In the genomic region with DNA sequence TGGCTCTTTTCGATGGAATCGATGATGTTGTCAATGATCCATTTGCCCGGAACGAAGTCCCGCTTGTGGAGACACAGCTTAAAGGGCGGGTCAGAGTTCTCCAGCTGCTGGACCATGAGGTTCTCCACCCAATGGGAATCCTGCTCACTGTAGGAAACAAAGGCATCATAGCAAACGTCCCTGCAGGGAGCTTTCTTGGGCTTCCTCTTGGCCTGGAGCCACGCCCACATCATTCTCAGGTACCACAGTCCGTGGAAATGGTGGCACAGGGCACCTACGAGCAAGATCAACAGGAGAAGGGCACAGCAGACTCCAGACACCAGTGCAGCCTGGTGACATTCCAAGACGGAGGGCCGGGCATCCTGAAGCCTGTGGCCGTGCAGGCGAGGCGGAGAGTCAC, we compare ENCODE assay signal across 19 mouse cellular contexts.
"Had no signal": no experiment of that assay in that cellular context is flagged by ENCODE, and none has a peak within 500 bp of the region (broad histone marks: within the 10 kb centered on the region; RNA-seq: fewer than 3 reads in every experiment).

No protein-coding gene starts in this region.

- H3K27me3 ChIP-seq: intestine, embryonic 15.5 days; limb, embryonic 13.5 days; neural tube, embryonic 12.5 days had no signal

- DNase-seq: kidney, adult 11 months; kidney, adult 8-10 months; kidney, postnatal 14 days; kidney, postnatal 4 days; layer of hippocampus, adult 9-11 months; liver; liver, embryonic 13.5 days; lung, embryonic 14.5 days; midbrain, embryonic 14.5 days; retina, postnatal 1 day; right cerebral cortex, postnatal 25 days; thymus, postnatal 25 days had no signal

- H3K4me1 ChIP-seq: limb, embryonic 13.5 days had no signal

- H3K9me3 ChIP-seq: intestine, embryonic 15.5 days; limb, embryonic 10.5 days; limb, embryonic 13.5 days; liver, embryonic 13.5 days; neural tube, embryonic 12.5 days; neural tube, embryonic 15.5 days had no signal

- H3K4me3 ChIP-seq: intestine, embryonic 15.5 days; layer of hippocampus, adult 2 months; limb, embryonic 10.5 days; limb, embryonic 13.5 days; liver, embryonic 13.5 days; neural tube, embryonic 12.5 days; neural tube, embryonic 15.5 days had no signal

- H3K36me3 ChIP-seq: intestine, embryonic 15.5 days; limb, embryonic 10.5 days; liver, embryonic 13.5 days; neural tube, embryonic 12.5 days; neural tube, embryonic 15.5 days had no signal

- ATAC-seq: intestine, embryonic 15.5 days; lung, postnatal 0 days had no signal
